Mouse (Mus musculus) erythroblast, embryonic 14.5 days (primary cell): ENCODE results near the gene Fgfrl1.

ENCODE experiments used
- GATA1 ChIP-seq: IDR thresholded peaks from 2 replicates; pipeline ENCODE4 v1.6.1; 2012; ENCODE audit warnings: low read length, inconsistent platforms, mixed read lengths
- TAL1 ChIP-seq: IDR thresholded peaks from 3 replicates; pipeline ENCODE4 v1.6.1; 2012; ENCODE audit warnings: low read length, inconsistent platforms, mixed read lengths

DNA sequence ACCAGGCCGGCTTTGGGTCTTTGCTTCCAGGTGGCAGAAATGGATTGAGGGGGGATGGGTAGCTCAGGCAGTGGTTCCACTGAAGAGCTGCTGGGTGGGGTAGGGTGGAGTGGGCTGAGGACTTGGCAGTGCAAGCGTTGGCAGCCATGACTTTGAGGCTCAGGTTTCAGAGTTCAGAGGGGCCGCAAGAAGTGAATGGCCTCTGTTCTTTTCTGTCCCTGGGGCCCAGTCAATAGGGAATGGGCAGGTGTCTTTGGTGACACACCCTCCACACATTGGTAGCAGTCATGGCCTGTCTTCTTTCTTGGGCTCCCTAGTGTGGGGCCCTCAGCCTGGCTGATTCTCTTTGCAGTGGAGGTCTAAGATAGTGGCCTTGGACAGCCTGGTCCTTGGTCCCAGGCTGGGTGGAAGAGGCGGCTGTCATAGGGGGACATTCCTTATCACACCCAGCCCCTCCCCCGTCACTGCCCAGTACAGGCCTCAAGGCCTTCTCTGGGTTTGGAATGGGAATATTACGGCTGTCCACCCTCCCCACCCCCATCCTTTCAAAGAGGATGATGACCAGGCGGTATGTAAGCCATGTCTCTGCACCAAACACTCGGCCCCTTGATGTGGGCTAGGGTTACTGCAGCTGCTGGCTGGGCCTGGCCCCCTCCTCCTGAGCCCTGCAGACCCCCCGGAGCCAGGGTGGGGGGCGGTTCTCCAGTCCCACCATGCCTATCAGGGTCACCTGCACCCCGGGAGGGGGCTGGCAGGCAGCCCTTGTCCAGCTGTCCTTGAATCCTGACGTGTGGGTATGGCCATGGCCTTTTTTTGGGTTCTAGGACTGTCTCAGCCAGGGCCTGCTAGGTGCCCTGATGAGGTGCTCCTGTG is 11.8 kb downstream of the Fgfrl1 start:
- TF ChIP-seq TAL1: no peak
- no peak for TF ChIP-seq GATA1
